Mouse (Mus musculus) intestine, postnatal 0 days (tissue): ENCODE data around the gene Cep44. TPM values are rescaled to one million over a fixed set of nuclear protein-coding genes. Genes with fewer than 3 reads are reported as not detected.

Experiments
- ATAC-seq: fragments of 200-750 bp; cut with Nextera tagmentation; 2 replicates; pipeline ENCODE4 v1.8.0; 2017; ENCODE audit warnings: mild to moderate bottlenecking, moderate TSS enrichment, moderate library complexity
- H3K27ac ChIP-seq: fragments of 300-500 bp; sonication (generic); 2 replicates; pipeline ENCODE4 v1.5.1; 2014; ENCODE audit warnings: mild to moderate bottlenecking, low read depth, low read length, moderate library complexity
- H3K27me3 ChIP-seq: fragments of 300-500 bp; sonication (generic); replicated peaks from 2 replicates; pipeline ENCODE4 v1.6.1; 2014; ENCODE audit warnings: low read length, mixed read lengths; ENCODE audit not compliant: control insufficient read depth, insufficient read depth
- H3K36me3 ChIP-seq: fragments of 300-500 bp; sonication (generic); 2 replicates; pipeline ENCODE4 v1.6.1; 2014; ENCODE audit warnings: mild to moderate bottlenecking, moderate library complexity; ENCODE audit not compliant: control insufficient read depth, insufficient read depth
- H3K4me1 ChIP-seq: fragments of 300-500 bp; sonication (generic); replicated peaks from 2 replicates; pipeline ENCODE4 v1.6.1; 2014; ENCODE audit warnings: antibody characterized with exemption, low read length, mixed read lengths; ENCODE audit not compliant: control insufficient read depth, insufficient read depth
- H3K4me2 ChIP-seq: fragments of 300-500 bp; sonication (generic); replicated peaks from 2 replicates; pipeline ENCODE4 v1.6.1; 2014; ENCODE audit warnings: low read depth, mild to moderate bottlenecking, moderate library complexity
- H3K4me3 ChIP-seq: fragments of 300-500 bp; sonication (generic); 2 replicates; pipeline ENCODE4 v1.5.1; 2014; ENCODE audit warnings: low read depth, low read length
- H3K9ac ChIP-seq: fragments of 300-500 bp; sonication (generic); 2 replicates; pipeline ENCODE4 v1.6.1; 2014; ENCODE audit warnings: mild to moderate bottlenecking, low read depth, low read length
- H3K9me3 ChIP-seq: fragments of 300-500 bp; sonication (generic); 2 replicates; pipeline ENCODE4 v1.6.1; 2016; ENCODE audit warnings: mixed run types; ENCODE audit not compliant: control insufficient read depth
- CTCF ChIP-seq: sonication (generic); IDR thresholded peaks from 2 replicates; pipeline ENCODE4 v1.5.1; 2016; ENCODE audit warnings: low read depth, mild to moderate bottlenecking, control low read depth, antibody characterized with exemption, moderate library complexity
- WGBS: fragments of 180-500 bp; shearing (Covaris S2); extraction: QIAGEN DNeasy Blood & Tissue Kit; methylation state at CpG from one replicate; pipeline ENCODE4 v1.1.7; 2014; 5-methylcytosine and 5-hydroxymethylcytosine counted together
- microRNA-seq: library from miRNA; unstranded; fragments of <30 nt; microRNA quantifications from one replicate; pipeline ENCODE4, GENCODE M21; 2016
- polyA plus RNA-seq: library from polyadenylated mRNA; unstranded; fragments of >200 nt; fragmentation: Nextera tagmentation; extraction: Ambion mirVana; gene quantifications from 2 replicates; pipeline ENCODE4 v1.2.1, GENCODE M21; 2015

Gene Cep44
- polyA plus RNA-seq, 1 experiment from 2014 or later = 13.5 TPM

GRCm38 (mm10) chr8:56508318-56508951, 42.4 kb downstream of the Cep44 start:
- Histone ChIP-seq H3K4me3 (no peak overlapping the region), H3K4me1 (no peaks in the 10 kb centered on the region), H3K27me3 (no peaks in the 10 kb centered on the region), H3K9ac (no peak overlapping the region), H3K27ac (no peak overlapping the region), H3K36me3 (no peaks in the 10 kb centered on the region), H3K9me3 (no peaks in the 10 kb centered on the region), H3K4me2 (no peak overlapping the region)
- no peak for ATAC-seq
- 56% methylated on average over 3 of the region's 3 CpGs for WGBS
- TF ChIP-seq CTCF = no peak

- H3K4me1 ChIP-seq = no peaks in the 10 kb centered on the region
- no peaks in the 10 kb centered on the region for H3K36me3 ChIP-seq
- no peak overlapping the region for H3K4me3 ChIP-seq
- TF ChIP-seq CTCF = no peak
- no peak overlapping the region for H3K4me2 ChIP-seq
- no peaks in the 10 kb centered on the region for H3K9me3 ChIP-seq
- H3K9ac ChIP-seq = no peak overlapping the region
- no peak overlapping the region for H3K27ac ChIP-seq
- ATAC-seq = no peak
- no peaks in the 10 kb centered on the region for H3K27me3 ChIP-seq
Measured at GRCm38 (mm10) chr8:56501911-56502310, 48.9 kb downstream of the Cep44 start.

GRCm38 (mm10) chr8:56489496-56489895, 61.4 kb downstream of the Cep44 start:
- H3K36me3 ChIP-seq = no peaks in the 10 kb centered on the region
- WGBS = 33% methylated on average over 2 of the region's 2 CpGs

GRCm38 (mm10) chr8:56486006-56486405, 64.8 kb downstream of the Cep44 start:
- WGBS = 29% methylated on average over 3 of the region's 3 CpGs
- Histone ChIP-seq H3K27me3 (no peaks in the 10 kb centered on the region), H3K9me3 (no peaks in the 10 kb centered on the region), H3K36me3 (no peaks in the 10 kb centered on the region), H3K4me1 (no peaks in the 10 kb centered on the region), H3K9ac (no peak overlapping the region), H3K27ac (no peak overlapping the region), H3K4me2 (no peak overlapping the region), H3K4me3 (no peak overlapping the region)
- ATAC-seq = no peak
- TF ChIP-seq CTCF = peak; percentile 62

More at GRCm38 (mm10) chr8:56489496-56489895, 61.4 kb downstream of the Cep44 start:
- no peak for TF ChIP-seq CTCF
- H3K4me3 ChIP-seq = no peak overlapping the region
- no peak overlapping the region for H3K27ac ChIP-seq
- no peak for ATAC-seq
- H3K4me2 ChIP-seq = no peak overlapping the region
- no peaks in the 10 kb centered on the region for H3K27me3 ChIP-seq
- no peaks in the 10 kb centered on the region for H3K9me3 ChIP-seq
- no peaks in the 10 kb centered on the region for H3K4me1 ChIP-seq
- H3K9ac ChIP-seq = no peak overlapping the region

Small RNAs within 50 kb of the gene (microRNA-seq; reads per million reads assigned to microRNA genes)
- gene Gm25992 = not detected

Other genes starting within 250 kb of the Cep44 start
- 43.1 and 50.0 TPM in 2 replicates for gene Fbxo8, start within 50 bp of the Cep44 start, polyA plus RNA-seq